Mouse (Mus musculus): ENCODE data around the gene Arl6.

GRCm38 (mm10) chr16:59604078-59604781, 35.0 kb downstream of the Arl6 start:
- TF ChIP-seq POLR2A (IDR thresholded peaks at IDR 0.05; ENCODE audit: borderline replicate concordance, low read depth, low read length) (no peak), CTCF (IDR thresholded peaks at IDR 0.05; ENCODE audit: low read depth, low read length) (no peak)

Data from bone marrow macrophage, adult 2 months (primary cell).